Mouse (Mus musculus) thymus, postnatal 4 days (tissue): Measurements from ENCODE around the gene Tceal5.
A peak's percentile ranks its signal among the peaks of the same experiment; 100 is the strongest.

Experiments used
- DNase-seq: peaks from one replicate; pipeline ENCODE4 v3.0.0; 2021

Gene Tceal5

GRCm38 (mm10) chrX:136171189-136172117 is 32.2 kb downstream of the Tceal5 start:
- DNase-seq = peak; percentile 12

GRCm38 (mm10) chrX:136170625-136171024 is 33.1 kb downstream of the Tceal5 start:
- DNase-seq = no peak
